Mouse (Mus musculus) intestine, embryonic 16.5 days (tissue): ENCODE measurements at regions not wholly inside any gene's neighbourhood (a gene's known extent, or its start where the extent isn't known, plus 50 kb on each side); places are given as distances from the start of the nearest gene placed in this dataset.

Experiments
- ATAC-seq: fragments of 200-750 bp; cut with Nextera tagmentation; 2 replicates; pipeline ENCODE4 v1.8.0; 2017; ENCODE audit warnings: moderate TSS enrichment, moderate library complexity
- H3K27ac ChIP-seq: fragments of 300-500 bp; sonication (generic); 2 replicates; pipeline ENCODE4 v1.5.1; 2014; ENCODE audit warnings: mild to moderate bottlenecking, low read length
- H3K27me3 ChIP-seq: fragments of 300-500 bp; sonication (generic); replicated peaks from 2 replicates; pipeline ENCODE4 v1.6.1; 2014; ENCODE audit warnings: low read length, control low read depth, mixed read lengths; ENCODE audit not compliant: control insufficient read depth, insufficient read depth
- H3K36me3 ChIP-seq: fragments of 300-500 bp; sonication (generic); 2 replicates; pipeline ENCODE4 v1.6.1; 2014; ENCODE audit warnings: low read length, control low read depth; ENCODE audit not compliant: control insufficient read depth, insufficient read depth
- H3K4me1 ChIP-seq: fragments of 300-500 bp; sonication (generic); 2 replicates; pipeline ENCODE4 v1.6.1; 2014; ENCODE audit warnings: low read length, control low read depth, mixed read lengths; ENCODE audit not compliant: control insufficient read depth, insufficient read depth
- H3K4me2 ChIP-seq: fragments of 300-500 bp; sonication (generic); 2 replicates; pipeline ENCODE4 v1.6.1; 2014; ENCODE audit warnings: low read depth, low read length, control low read depth
- H3K4me3 ChIP-seq: fragments of 300-500 bp; sonication (generic); 2 replicates; pipeline ENCODE4 v1.5.1; 2014; ENCODE audit warnings: mild to moderate bottlenecking, low read length
- H3K9ac ChIP-seq: fragments of 300-500 bp; sonication (generic); 2 replicates; pipeline ENCODE4 v1.6.1; 2014; ENCODE audit warnings: low read depth, low read length
- H3K9me3 ChIP-seq: fragments of 300-500 bp; sonication (generic); 2 replicates; pipeline ENCODE4 v1.6.1; 2016; ENCODE audit warnings: low read length, control low read depth; ENCODE audit not compliant: control insufficient read depth
- WGBS: fragments of 180-500 bp; shearing (Covaris S2); extraction: QIAGEN DNeasy Blood & Tissue Kit; methylation state at CpG from one replicate; pipeline ENCODE4 v1.1.7; 2014; 5-methylcytosine and 5-hydroxymethylcytosine counted together

- WGBS = 96% methylated on average over 3 of the region's 3 CpGs
These were observed 196.4 kb downstream of the Gadd45g start for GRCm38 (mm10) chr13:52042867-52043266.

GRCm38 (mm10) chr13:52043916-52044315 is 197.4 kb downstream of the Gadd45g start:
- ATAC-seq = no peak
- no peak overlapping the region for H3K9ac ChIP-seq
- H3K4me1 ChIP-seq = peaks cover 22% of the 10 kb centered on the region
- no peak overlapping the region for H3K4me2 ChIP-seq
- no peaks in the 10 kb centered on the region for H3K9me3 ChIP-seq
- no peaks in the 10 kb centered on the region for H3K36me3 ChIP-seq
- H3K27ac ChIP-seq = no peak overlapping the region
- WGBS = 86% methylated on average over 3 of the region's 3 CpGs
- no peaks in the 10 kb centered on the region for H3K27me3 ChIP-seq
- no peak overlapping the region for H3K4me3 ChIP-seq

More at GRCm38 (mm10) chr13:52042867-52043266, 196.4 kb downstream of the Gadd45g start:
- Histone ChIP-seq H3K9me3 (no peaks in the 10 kb centered on the region), H3K4me2 (no peak overlapping the region), H3K4me1 (peaks cover 22% of the 10 kb centered on the region), H3K4me3 (no peak overlapping the region), H3K27me3 (no peaks in the 10 kb centered on the region), H3K9ac (no peak overlapping the region), H3K27ac (no peak overlapping the region), H3K36me3 (no peaks in the 10 kb centered on the region)
- ATAC-seq = no peak

- Histone ChIP-seq H3K27me3 (no peaks in the 10 kb centered on the region), H3K27ac (no peak overlapping the region), H3K4me1 (peaks cover 22% of the 10 kb centered on the region), H3K4me2 (no peak overlapping the region), H3K36me3 (no peaks in the 10 kb centered on the region), H3K9ac (no peak overlapping the region), H3K9me3 (0 out of 2 replicates have a peak, but pooled peaks cover 4% of the 10 kb centered on the region), H3K4me3 (no peak overlapping the region)
- no peak for ATAC-seq
- WGBS = 84% methylated on average over 3 of the region's 3 CpGs
These were observed 198.9 kb downstream of the Gadd45g start for GRCm38 (mm10) chr13:52045349-52045748.

GRCm38 (mm10) chr13:52046020-52046419 is 199.5 kb downstream of the Gadd45g start:
- Histone ChIP-seq H3K36me3 (no peaks in the 10 kb centered on the region), H3K4me2 (0 out of 2 replicates have a peak overlapping the region, but pooled peaks have one; percentile 7), H3K4me1 (peaks cover 22% of the 10 kb centered on the region), H3K4me3 (no peak overlapping the region), H3K27me3 (no peaks in the 10 kb centered on the region), H3K9me3 (0 out of 2 replicates have a peak, but pooled peaks cover 4% of the 10 kb centered on the region), H3K27ac (no peak overlapping the region), H3K9ac (peak overlapping the region; percentile 49)
- ATAC-seq = 0 out of 2 replicates have a peak, but pooled peaks have one; percentile 13
- 36% methylated on average over 5 of the region's 5 CpGs for WGBS

- no peaks in the 10 kb centered on the region for H3K36me3 ChIP-seq
- H3K9ac ChIP-seq = no peak overlapping the region
- H3K9me3 ChIP-seq = 0 out of 2 replicates have a peak, but pooled peaks cover 4% of the 10 kb centered on the region
- H3K4me3 ChIP-seq = no peak overlapping the region
- no peak for ATAC-seq
- 51% methylated on average over 11 of the region's 11 CpGs for WGBS
- no peak overlapping the region for H3K27ac ChIP-seq
- H3K4me2 ChIP-seq = no peak overlapping the region
- peaks cover 15% of the 10 kb centered on the region for H3K4me1 ChIP-seq
- H3K27me3 ChIP-seq = no peaks in the 10 kb centered on the region
These were observed 200.2 kb downstream of the Gadd45g start for GRCm38 (mm10) chr13:52046700-52047099.

DNA sequence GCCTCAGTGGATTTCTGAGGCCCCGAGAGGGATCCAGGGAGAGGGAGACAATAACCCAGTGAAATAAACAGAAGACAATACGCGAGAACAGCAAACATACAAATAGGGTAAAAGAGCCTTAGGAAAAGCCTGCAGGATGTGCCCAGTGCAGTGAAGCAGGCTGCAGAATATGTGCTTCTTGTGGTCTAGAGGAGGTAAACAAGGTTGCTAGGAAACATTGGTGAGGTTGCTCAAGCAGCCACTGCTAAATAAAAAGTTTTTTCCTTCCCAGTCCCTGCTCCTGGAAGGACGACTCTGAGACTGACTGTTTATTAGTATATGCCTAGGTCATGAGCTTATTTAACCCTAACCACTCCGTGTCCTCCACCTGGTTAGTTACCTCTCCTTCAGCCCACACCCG is 201.5 kb downstream of the Gadd45g start:
- no peaks in the 10 kb centered on the region for H3K36me3 ChIP-seq
- 68% methylated on average over 6 of the region's 6 CpGs for WGBS
- no peak overlapping the region for H3K4me3 ChIP-seq
- H3K9me3 ChIP-seq = 0 out of 2 replicates have a peak, but pooled peaks cover 4% of the 10 kb centered on the region
- H3K27ac ChIP-seq = no peak overlapping the region
- H3K4me2 ChIP-seq = no peak overlapping the region
- no peaks in the 10 kb centered on the region for H3K27me3 ChIP-seq
- H3K4me1 ChIP-seq = peaks cover 9% of the 10 kb centered on the region
- ATAC-seq = no peak
- H3K9ac ChIP-seq = no peak overlapping the region

DNA sequence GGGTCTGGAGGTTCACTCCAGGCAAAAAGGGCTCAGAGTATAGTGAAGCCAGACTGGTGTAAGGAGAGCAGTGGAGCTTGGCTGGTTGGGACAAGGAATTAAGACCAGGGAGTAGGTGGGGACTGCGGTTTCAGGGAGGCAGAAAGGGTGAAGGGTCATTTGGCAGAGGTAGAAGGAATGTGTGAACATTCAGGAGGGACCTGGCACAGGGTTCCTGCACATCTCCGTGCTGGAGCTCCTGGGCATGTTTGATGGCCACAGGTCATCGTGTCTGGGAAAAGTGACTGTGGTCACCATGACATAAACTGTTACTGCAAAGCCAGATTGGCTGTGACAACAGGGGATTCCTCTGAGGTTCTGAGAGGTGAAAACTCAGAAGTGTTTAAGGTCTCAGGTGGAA is 202.3 kb downstream of the Gadd45g start:
- 0 out of 2 replicates have a peak, but pooled peaks cover 4% of the 10 kb centered on the region for H3K9me3 ChIP-seq
- H3K36me3 ChIP-seq = no peaks in the 10 kb centered on the region
- H3K9ac ChIP-seq = no peak overlapping the region
- 88% methylated on average over 3 of the region's 3 CpGs for WGBS
- no peak overlapping the region for H3K27ac ChIP-seq
- H3K4me3 ChIP-seq = no peak overlapping the region
- no peak for ATAC-seq
- no peak overlapping the region for H3K4me2 ChIP-seq
- peaks cover 9% of the 10 kb centered on the region for H3K4me1 ChIP-seq
- H3K27me3 ChIP-seq = no peaks in the 10 kb centered on the region

DNA sequence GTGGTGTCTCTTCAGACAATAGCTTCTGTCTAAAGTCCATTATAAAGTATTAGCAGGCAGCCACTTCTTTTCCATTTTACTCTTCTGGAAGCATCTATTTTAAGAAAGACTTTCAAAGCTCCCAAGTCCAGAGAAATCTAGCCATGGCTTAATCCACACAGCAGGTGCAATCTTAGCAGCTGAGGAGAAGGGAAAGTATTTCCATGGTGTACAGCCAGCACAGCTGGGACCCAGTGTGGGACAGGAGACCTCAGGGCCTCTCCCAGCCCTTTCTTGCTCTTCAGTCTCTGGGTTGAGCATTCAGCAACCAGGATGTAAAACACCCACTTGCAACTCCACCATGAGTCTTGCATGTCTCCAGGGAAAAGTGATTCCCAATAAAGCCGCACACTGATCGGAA is 202.8 kb downstream of the Gadd45g start:
- H3K4me2 ChIP-seq = no peak overlapping the region
- peaks cover 9% of the 10 kb centered on the region for H3K4me1 ChIP-seq
- 97% methylated on average over 2 of the region's 2 CpGs for WGBS
- no peaks in the 10 kb centered on the region for H3K36me3 ChIP-seq
- no peak overlapping the region for H3K4me3 ChIP-seq
- ATAC-seq = no peak
- no peak overlapping the region for H3K9ac ChIP-seq
- no peaks in the 10 kb centered on the region for H3K27me3 ChIP-seq
- no peak overlapping the region for H3K27ac ChIP-seq
- H3K9me3 ChIP-seq = 0 out of 2 replicates have a peak, but pooled peaks cover 4% of the 10 kb centered on the region

- 86% methylated on average over 8 of the region's 8 CpGs for WGBS
- Histone ChIP-seq H3K27me3 (no peaks in the 10 kb centered on the region), H3K36me3 (no peaks in the 10 kb centered on the region), H3K9me3 (no peaks in the 10 kb centered on the region), H3K4me1 (peaks cover 16% of the 10 kb centered on the region), H3K4me2 (no peak overlapping the region), H3K9ac (no peak overlapping the region), H3K4me3 (no peak overlapping the region), H3K27ac (no peak overlapping the region)
- ATAC-seq = no peak
These were observed 209.3 kb downstream of the Gadd45g start for GRCm38 (mm10) chr13:52055741-52056140.

DNA sequence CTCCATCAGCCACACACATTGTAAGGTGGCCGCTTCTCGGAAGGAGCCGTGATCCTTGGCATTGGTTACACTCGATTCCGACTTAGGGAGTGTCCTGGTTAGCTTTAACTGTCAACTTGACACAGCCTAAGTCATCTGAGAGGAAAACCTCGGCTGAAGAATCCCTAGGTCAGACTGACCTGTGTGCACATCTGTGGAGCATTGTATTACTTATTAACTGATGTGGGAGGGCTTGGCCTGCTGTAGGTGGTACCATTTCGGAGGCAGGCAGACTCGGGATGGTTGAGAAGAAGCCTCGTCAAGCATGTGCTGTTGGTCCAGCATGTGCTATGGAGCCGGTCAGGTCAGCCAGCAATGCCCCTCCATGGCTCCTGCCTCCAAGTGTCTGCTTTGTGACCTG is 211.0 kb downstream of the Gadd45g start:
- 53% methylated on average over 10 of the region's 10 CpGs for WGBS
- no peak for ATAC-seq
- no peak overlapping the region for H3K27ac ChIP-seq
- H3K9me3 ChIP-seq = no peaks in the 10 kb centered on the region
- peaks cover 17% of the 10 kb centered on the region for H3K4me1 ChIP-seq
- no peak overlapping the region for H3K4me2 ChIP-seq
- H3K9ac ChIP-seq = no peak overlapping the region
- no peaks in the 10 kb centered on the region for H3K36me3 ChIP-seq
- H3K27me3 ChIP-seq = no peaks in the 10 kb centered on the region
- H3K4me3 ChIP-seq = no peak overlapping the region
